Mouse (Mus musculus) ES-CJ7 (cell line): Measurements from ENCODE around the gene Zfp78.
"Not testable (repeated sequence)": the region's sequence is repeated elsewhere in the genome, so short reads cannot be mapped to it uniquely, and the experiment has no call there.

Source experiments
- DNase-seq: peaks from one replicate; pipeline ENCODE4 v3.0.0; 2011; ENCODE audit warnings: low read depth, low spot score

Zfp78 gene

GRCm38 (mm10) chr7:6363047-6363488 is at the start of gene Zfp78:
Zfp78 (plus strand) TSS chr7:6363280.
- peak; percentile 97 for DNase-seq

DNA sequence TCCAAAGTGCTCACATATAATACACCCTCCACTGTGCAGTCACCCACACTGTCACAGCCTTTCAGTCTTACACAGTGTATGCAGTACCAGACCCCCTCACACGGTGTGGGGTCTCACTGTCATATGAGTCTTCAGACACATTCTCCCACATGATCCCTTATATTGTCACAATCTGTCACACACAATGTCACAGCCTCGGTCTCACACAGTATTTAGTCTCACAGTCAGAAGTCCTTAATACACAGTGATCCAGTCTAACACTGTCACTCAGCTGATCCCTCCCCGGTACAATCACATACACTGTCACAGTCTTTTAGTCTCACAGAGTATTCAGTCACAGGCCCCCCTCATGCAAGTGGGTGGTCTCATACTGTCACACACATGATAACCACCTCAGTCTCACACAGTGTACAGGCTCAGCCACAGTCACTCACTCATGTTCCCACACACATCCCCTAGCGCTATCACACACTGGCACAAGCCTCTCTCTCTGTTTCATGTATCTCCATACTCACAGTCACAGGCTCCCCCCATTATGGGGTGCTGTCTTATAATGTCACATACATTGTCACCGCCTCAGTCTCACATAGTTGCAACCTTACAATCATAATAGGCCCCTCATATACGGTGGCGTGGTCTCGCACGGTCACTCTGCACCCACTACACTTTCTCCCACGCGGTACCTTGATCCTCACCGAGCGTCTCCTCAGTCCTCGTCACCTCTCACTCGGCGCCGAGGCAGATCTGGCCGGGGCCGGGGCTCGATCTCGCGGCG is 32.4 kb upstream of the Zfp78 start:
- DNase-seq: no peak

GRCm38 (mm10) chr7:6331233-6331956 is 31.7 kb upstream of the Zfp78 start, which contains the start of gene Zfp583:
Zfp583 (minus strand) TSS chr7:6331285.
- DNase-seq: peak; percentile 92

- no peak for DNase-seq
Observed at GRCm38 (mm10) chr7:6339865-6340264, 23.2 kb upstream of the Zfp78 start.

GRCm38 (mm10) chr7:6343501-6344071 is 19.5 kb upstream of the Zfp78 start, which contains the start of gene Gm3854:
Gm3854 (plus strand) TSS chr7:6343759.
- peak; percentile 94 for DNase-seq

- no peak for DNase-seq
Observed at GRCm38 (mm10) chr7:6344124-6344523, 19.0 kb upstream of the Zfp78 start.

DNA sequence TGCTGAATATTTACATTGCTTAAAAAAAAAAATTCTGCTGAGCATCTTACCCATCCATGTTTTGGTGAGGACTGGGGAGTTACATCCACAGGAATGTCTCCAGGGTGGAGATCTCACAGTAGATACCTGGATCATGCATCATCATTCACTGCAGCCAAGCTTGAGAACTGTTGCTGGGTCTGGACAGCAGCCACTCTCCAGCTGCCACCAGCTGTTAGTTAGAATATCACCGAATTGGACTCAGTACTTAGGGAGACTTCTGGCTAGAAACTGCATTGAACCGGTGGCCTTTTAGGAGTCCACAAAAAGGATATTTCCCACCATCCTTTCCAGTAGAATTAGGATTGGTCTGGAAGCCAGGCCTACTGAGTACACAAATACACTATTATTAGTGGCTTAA is 5.0 kb upstream of the Zfp78 start:
- DNase-seq: no peak

DNA sequence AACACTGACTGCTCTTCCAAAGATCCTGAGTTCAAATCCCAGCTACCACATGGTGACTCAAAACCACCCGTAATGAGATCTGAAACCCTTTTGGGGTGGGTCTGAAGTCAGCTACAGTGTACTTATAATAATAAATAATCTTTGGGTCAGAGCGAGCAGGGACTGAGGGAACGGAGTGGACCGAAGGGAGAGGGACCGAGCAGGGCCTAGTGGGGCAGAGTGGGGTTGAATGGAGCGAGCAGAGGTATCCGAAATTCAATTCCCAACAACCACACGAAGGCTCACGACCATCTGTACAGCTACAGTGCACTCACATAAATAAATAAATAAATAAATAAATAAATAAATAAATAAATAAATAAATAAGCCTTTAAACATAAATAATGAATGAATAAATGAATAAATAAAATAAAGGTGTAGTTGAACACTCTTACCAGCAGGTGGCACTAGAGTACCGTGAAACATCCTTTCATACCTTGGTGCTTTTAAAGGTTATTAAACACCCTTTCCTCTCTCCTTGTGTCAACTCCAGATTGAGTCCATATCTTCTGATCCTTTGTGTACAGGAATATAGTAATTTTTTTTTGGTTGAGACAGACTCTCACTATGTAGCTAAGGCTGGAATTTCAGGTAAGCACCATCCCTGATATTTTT is 4.0 kb upstream of the Zfp78 start:
- peak; percentile 47 for DNase-seq

- no peak for DNase-seq
Observed at GRCm38 (mm10) chr7:6360477-6361060, 2.5 kb upstream of the Zfp78 start.

GRCm38 (mm10) chr7:6361756-6362155 is 1.3 kb upstream of the Zfp78 start:
- DNase-seq: no peak

DNA sequence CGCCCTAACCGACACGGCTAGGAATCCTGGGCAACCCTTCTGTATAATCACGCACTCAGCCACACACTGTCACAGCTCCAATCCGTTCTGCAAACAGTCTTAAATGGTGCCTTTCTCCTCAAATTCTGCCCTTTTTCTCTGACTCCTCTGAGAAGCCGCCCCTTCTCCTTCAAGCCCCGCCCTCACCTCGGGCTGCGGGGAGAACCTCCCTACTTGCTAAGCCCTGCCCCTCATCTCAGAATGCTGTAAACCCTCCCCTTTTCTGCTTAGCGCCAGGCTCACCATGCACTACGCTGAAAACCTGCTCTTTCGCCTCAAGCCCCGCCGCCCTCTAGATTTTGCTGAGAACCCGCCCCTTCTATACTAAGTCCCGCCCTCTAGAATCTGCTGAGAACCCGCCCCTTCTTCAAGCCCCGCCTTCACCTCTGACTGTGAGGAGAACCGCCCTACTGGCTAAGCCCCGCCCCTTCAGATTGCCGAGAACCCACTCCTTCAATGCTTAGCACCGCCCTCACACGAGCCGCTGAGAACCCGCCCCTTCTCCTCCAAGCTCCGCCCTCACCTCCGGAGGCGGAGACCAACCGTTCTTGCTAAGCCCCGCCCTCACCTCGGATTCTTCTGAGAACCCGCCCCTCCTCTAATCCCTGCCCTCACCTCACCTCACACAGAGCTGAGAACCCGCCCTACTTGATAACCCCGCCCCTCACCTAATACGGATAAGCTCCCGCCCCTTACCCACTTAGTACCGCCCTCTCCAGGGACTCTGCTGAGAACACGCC is 623 bp upstream of the Zfp78 start:
- peak; percentile 99 for DNase-seq

- peak; percentile 64 for DNase-seq
Observed at GRCm38 (mm10) chr7:6364761-6365160, 1.7 kb downstream of the Zfp78 start.

GRCm38 (mm10) chr7:6367185-6367584 is 4.1 kb downstream of the Zfp78 start:
- DNase-seq: no peak

- not testable (repeated sequence) for DNase-seq
Observed at GRCm38 (mm10) chr7:6368146-6368545, 5.1 kb downstream of the Zfp78 start.

- DNase-seq: no peak
Observed at GRCm38 (mm10) chr7:6369460-6369859, 6.4 kb downstream of the Zfp78 start.

DNA sequence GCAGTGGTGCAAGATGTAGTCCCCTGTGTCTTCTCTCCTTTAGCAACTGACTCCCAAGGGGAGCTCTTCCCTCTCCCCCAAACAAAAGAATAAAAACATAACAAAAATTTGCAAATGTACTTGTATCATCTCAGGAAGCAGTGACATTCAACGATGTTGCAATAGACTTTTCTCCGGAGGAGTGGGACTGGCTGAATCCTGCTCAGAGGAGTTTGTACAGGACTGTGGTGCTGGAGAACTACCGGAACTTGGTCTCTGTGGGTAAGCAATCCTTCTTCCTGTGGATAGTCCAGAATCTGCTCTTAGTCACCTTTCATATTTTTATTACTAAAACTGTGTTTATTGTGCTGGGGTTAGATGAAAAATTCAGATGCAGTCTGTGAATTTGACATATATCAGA is 9.9 kb downstream of the Zfp78 start:
- no peak for DNase-seq

DNA sequence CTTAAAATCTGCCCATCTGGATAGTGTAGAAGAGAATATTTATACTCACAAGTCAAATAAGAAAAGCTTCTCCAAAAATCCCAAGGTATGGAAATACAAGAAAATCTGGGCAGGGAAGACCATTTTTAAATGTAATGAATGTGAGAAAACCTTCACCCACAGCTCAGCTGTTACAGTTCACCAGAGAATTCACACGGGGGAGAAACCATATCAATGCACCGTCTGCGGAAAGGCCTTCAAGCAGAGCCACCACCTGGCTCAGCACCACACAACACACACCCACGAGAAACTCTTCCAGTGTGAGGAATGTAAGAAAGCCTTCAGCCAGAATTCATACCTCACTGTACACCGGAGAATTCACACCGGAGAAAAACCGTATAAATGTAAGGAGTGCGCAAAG is 15.4 kb downstream of the Zfp78 start:
- no peak for DNase-seq

GRCm38 (mm10) chr7:6381431-6381830 is 18.4 kb downstream of the Zfp78 start:
- DNase-seq: peak; percentile 36

DNA sequence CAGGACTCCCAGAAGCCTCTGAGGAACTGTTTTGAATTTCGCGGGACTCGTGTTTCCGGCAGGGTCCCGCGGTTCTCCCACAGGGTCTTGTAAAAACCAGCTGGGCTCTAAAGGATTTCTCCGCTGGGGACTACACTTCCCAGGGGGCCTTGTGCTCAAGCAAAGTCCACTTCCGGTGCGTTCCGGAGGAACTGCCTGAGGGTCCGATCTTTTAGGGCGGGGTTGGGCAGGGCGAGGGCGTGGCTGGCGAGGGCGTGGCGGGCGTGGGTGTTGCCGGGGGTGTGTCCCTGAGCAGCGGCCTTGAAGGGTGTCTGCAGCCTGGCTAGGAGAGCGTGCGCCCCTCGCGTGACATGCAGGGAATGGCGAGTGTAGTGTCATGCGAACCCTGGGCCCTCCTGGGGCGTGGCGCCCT is 20.0 kb downstream of the Zfp78 start, which contains the start of gene Zfp28:
Zfp28 (plus strand) TSS at position 252 of the 412 bp plus-strand sequence.
- peak; percentile 98 for DNase-seq

DNA sequence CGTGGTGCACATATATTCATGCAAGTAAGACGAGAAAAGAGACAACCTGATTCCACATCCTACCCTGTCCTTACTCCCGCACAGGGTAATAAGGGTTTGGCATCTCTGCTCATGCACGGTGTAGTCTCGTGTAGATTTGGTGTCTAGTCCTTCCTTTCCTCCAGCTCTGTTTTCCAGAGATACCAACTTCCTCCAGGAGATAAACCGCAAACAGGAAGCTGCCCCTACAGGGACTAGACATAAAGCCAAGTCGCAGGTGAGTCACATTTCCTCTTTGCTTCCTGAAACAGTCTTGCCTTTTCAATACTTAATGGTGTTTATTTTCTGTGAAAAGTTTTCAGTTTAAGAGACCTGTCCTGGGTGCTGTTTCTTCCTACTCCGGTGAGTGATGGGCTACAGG is 20.9 kb downstream of the Zfp78 start:
- DNase-seq: no peak

DNA sequence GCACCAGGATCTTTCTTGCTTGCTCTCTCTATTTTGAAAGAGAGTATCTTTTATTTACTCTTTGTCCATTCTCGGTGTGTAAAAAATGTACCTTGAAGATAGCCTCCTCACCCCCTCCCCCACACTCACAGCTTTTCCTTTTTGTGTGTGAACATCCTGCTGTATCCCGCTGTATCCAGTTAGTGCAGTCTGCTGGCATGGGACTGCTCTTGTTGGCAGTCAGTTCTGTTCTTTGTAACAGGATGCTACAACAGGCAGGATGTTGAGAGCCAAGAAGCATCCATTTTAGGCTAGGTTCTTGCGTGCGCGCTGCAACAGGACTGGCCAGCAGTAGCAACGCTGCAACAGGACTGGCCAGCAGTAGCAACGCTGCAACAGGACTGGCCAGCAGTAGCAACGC is 23.9 kb downstream of the Zfp78 start:
- no peak for DNase-seq
